Mouse (Mus musculus): ENCODE results near the gene Brd3os. TPM values are rescaled to one million over a fixed set of nuclear protein-coding genes. Genes with fewer than 3 reads are reported as not detected.

Gene Brd3os
- polyA plus RNA-seq (2017; shearing (Covaris generic)), result 0.27 TPM

GRCm38 (mm10) chr2:27441767-27442707 is at the start of gene Brd3os:
TSS of gene Brd3os (plus strand) at chr2:27442324.

GRCm38 (mm10) chr2:27426855-27427457 is 15.2 kb upstream of the Brd3os start, which contains the start of gene Vav2:
TSS of gene Vav2 (minus strand) at chr2:27427033.

Other genes with a start within 250 kb of the Brd3os start
- 1.00 TPM for gene Sardh, start 194.0 kb upstream of the Brd3os start, polyA plus RNA-seq (2017; shearing (Covaris generic))
- 1.2 TPM for gene Vav2, start 15.3 kb upstream of the Brd3os start, polyA plus RNA-seq (2017; shearing (Covaris generic))
- 25.8 TPM for gene Brd3, start 65.3 kb downstream of the Brd3os start, polyA plus RNA-seq (2017; shearing (Covaris generic))
- gene Wdr5, start 72.8 kb downstream of the Brd3os start, polyA plus RNA-seq (2017; shearing (Covaris generic)), result 33.8 TPM
- 5.7 TPM for gene Rxra, start 234.1 kb downstream of the Brd3os start, polyA plus RNA-seq (2017; shearing (Covaris generic))

All from effector memory CD4-positive, alpha-beta T cell, adult 7 months (primary cell).